Mouse (Mus musculus): ENCODE measurements at regions not wholly inside any gene's neighbourhood (a gene's known extent, or its start where the extent isn't known, plus 50 kb on each side); places are given as distances from the start of the nearest gene placed in this dataset.

GRCm38 (mm10) chr4:153220485-153220884 is 262.1 kb downstream of the Ajap1 start:
- Histone ChIP-seq H3K9me3 (ENCODE audit: control insufficient read depth, low read depth, low read length) (no peaks in the 10 kb centered on the region), H3K4me2 (replicated peaks; ENCODE audit: low read depth, low read length) (no peak overlapping the region), H3K9ac (replicated peaks; ENCODE audit: low read depth, low read length) (no peak overlapping the region), H3K27ac (ENCODE audit: low read length) (no peak overlapping the region), H3K4me3 (ENCODE audit: low read depth, low read length) (no peak overlapping the region), H3K27me3 (ENCODE audit: control insufficient read depth, insufficient read depth, low read length) (no peaks in the 10 kb centered on the region), H3K36me3 (ENCODE audit: control insufficient read depth, insufficient read depth, low read length) (no peaks in the 10 kb centered on the region), H3K4me1 (ENCODE audit: control insufficient read depth, insufficient read depth, low read length) (peaks cover 12% of the 10 kb centered on the region; the same call in 1 of the 2 replicates)
- no peak for ATAC-seq (ENCODE audit: insufficient number of reproducible peaks, insufficient read depth, low FRiP score, low read depth)
- 19% methylated on average over 5 of the region's 6 CpGs for WGBS

DNA sequence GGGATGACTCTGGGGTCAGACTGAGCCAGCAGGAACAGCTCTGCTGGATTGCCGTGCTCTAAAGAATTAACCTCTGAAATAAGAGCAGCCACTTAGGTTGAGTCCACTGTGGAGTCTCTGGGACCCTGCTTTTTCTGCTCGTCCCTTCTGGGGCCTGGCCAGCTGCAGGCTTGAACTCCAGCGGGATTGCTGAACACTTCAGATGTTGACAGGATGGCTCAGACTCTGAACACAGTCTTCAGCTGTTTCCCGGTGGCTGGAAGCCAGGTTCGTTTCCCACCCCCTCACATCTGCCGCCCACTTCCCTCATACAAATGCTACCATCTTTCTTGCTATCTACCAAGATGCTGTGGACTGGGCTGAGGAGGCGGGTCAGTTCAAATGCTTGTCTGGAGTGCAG is 262.5 kb downstream of the Ajap1 start:
- Histone ChIP-seq H3K36me3 (ENCODE audit: control insufficient read depth, insufficient read depth, low read length) (no peaks in the 10 kb centered on the region), H3K9ac (replicated peaks; ENCODE audit: low read depth, low read length) (no peak overlapping the region), H3K27ac (ENCODE audit: low read length) (no peak overlapping the region), H3K4me2 (replicated peaks; ENCODE audit: low read depth, low read length) (no peak overlapping the region), H3K27me3 (ENCODE audit: control insufficient read depth, insufficient read depth, low read length) (no peaks in the 10 kb centered on the region), H3K4me1 (ENCODE audit: control insufficient read depth, insufficient read depth, low read length) (peaks cover 12% of the 10 kb centered on the region; the same call in 1 of the 2 replicates), H3K4me3 (ENCODE audit: low read depth, low read length) (no peak overlapping the region), H3K9me3 (ENCODE audit: control insufficient read depth, low read depth, low read length) (no peaks in the 10 kb centered on the region)
- 9% methylated on average over 7 of the region's 7 CpGs for WGBS
- peak; percentile 66; the same call in 1 of the 2 replicates for ATAC-seq (ENCODE audit: insufficient number of reproducible peaks, insufficient read depth, low FRiP score, low read depth)

DNA sequence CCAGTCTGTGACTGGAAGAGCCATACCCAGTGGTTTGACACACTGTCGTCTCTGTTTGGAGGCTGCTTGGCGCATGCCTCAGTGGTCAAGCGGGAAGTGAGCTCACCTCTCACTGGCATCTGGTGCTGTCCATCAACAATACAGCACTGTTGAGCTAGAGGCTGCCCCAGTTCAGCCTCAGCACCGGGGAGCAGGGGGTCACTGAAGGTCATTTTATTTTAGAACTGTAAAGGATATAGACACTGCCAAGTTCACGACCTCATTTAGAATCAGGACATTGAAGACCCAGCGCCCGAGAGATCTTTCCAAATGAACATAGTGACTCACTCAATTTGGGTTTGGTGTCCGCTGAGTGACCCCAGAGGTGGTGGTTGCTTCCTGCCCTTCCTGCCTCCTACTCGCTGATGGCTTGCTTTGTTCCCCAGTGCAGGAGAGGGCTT is 265.1 kb downstream of the Ajap1 start:
- ATAC-seq (ENCODE audit: insufficient number of reproducible peaks, insufficient read depth, low FRiP score, low read depth): peak; percentile 4; the same call in 1 of the 2 replicates
- Histone ChIP-seq H3K4me1 (ENCODE audit: control insufficient read depth, insufficient read depth, low read length) (0 out of 2 replicates have a peak, but pooled peaks cover 4% of the 10 kb centered on the region), H3K9me3 (ENCODE audit: control insufficient read depth, low read depth, low read length) (no peaks in the 10 kb centered on the region), H3K4me2 (replicated peaks; ENCODE audit: low read depth, low read length) (no peak overlapping the region), H3K4me3 (ENCODE audit: low read depth, low read length) (no peak overlapping the region), H3K9ac (replicated peaks; ENCODE audit: low read depth, low read length) (no peak overlapping the region), H3K27ac (ENCODE audit: low read length) (no peak overlapping the region), H3K36me3 (ENCODE audit: control insufficient read depth, insufficient read depth, low read length) (no peaks in the 10 kb centered on the region), H3K27me3 (ENCODE audit: control insufficient read depth, insufficient read depth, low read length) (no peaks in the 10 kb centered on the region)
- WGBS: 65% methylated on average over 9 of the region's 9 CpGs

DNA sequence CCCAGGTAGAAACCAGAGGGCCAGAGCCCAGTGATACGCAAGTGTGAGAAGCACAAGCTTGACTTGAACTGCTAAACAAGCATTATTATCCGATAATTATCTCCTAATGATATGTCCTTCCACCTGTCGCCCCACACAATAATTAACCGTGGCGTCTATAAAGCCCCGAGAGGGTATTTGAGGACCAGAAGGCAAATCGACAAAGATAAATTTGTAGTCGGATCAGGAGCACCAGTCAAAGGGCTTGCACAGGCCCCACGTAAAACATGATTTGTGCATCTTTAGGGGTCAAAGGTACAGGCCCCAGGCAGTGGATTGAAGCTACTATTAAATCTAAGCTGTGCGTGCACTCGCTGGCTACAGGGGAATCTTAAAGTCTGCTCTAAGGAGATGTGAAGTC is 270.5 kb downstream of the Ajap1 start:
- Histone ChIP-seq H3K4me1 (ENCODE audit: control insufficient read depth, insufficient read depth, low read length) (no peaks in the 10 kb centered on the region), H3K4me3 (ENCODE audit: low read depth, low read length) (no peak overlapping the region), H3K9me3 (ENCODE audit: control insufficient read depth, low read depth, low read length) (no peaks in the 10 kb centered on the region), H3K4me2 (replicated peaks; ENCODE audit: low read depth, low read length) (no peak overlapping the region), H3K9ac (replicated peaks; ENCODE audit: low read depth, low read length) (no peak overlapping the region), H3K27ac (ENCODE audit: low read length) (no peak overlapping the region), H3K36me3 (ENCODE audit: control insufficient read depth, insufficient read depth, low read length) (no peaks in the 10 kb centered on the region), H3K27me3 (ENCODE audit: control insufficient read depth, insufficient read depth, low read length) (no peaks in the 10 kb centered on the region)
- WGBS: 52% methylated on average over 11 of the region's 11 CpGs
- ATAC-seq (ENCODE audit: insufficient number of reproducible peaks, insufficient read depth, low FRiP score, low read depth): no peak

DNA sequence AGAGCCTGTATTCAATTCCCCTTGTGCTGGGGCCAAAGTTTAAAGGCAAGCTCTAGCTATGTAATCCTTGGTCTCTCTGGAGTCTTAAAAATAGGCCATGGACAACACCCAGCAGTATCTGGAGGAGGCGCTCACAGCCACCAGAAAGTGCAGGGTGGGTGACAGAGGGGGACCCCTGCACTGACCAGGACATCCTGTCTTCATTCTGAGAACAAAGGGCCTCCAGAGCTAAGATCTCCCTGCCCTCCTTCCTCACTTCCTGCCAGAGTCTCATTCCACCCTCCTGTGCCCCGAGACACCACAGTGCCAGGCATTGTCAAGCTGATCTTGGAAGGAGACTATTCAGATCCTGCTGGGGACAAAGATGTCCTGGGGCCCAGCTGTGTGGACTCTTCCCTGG is 273.8 kb downstream of the Ajap1 start:
- Histone ChIP-seq H3K36me3 (ENCODE audit: control insufficient read depth, insufficient read depth, low read length) (no peaks in the 10 kb centered on the region), H3K9me3 (ENCODE audit: control insufficient read depth, low read depth, low read length) (no peaks in the 10 kb centered on the region), H3K27ac (ENCODE audit: low read length) (no peak overlapping the region), H3K4me3 (ENCODE audit: low read depth, low read length) (no peak overlapping the region), H3K9ac (replicated peaks; ENCODE audit: low read depth, low read length) (no peak overlapping the region), H3K27me3 (ENCODE audit: control insufficient read depth, insufficient read depth, low read length) (no peaks in the 10 kb centered on the region), H3K4me1 (ENCODE audit: control insufficient read depth, insufficient read depth, low read length) (no peaks in the 10 kb centered on the region), H3K4me2 (replicated peaks; ENCODE audit: low read depth, low read length) (no peak overlapping the region)
- 57% methylated on average over 2 of the region's 2 CpGs for WGBS
- no peak for ATAC-seq (ENCODE audit: insufficient number of reproducible peaks, insufficient read depth, low FRiP score, low read depth)

DNA sequence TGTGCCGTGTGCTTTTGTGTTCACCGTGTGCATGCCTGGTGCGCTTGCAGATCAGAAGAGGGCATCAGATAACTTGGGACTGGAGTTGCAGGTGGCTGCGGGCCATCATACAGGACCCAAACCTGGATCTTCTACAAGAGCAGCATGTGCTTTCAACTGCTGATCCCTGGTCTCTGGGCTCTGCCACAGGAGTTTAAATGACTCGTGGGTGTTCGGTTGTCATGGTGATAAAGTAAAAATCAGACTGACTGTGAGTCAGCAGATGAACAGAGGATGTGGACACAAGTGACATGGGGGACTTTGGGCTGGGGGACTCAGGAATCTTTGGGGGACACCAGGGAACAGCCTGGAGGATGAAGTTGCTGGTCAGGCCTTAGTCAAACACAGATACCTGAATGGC is 274.4 kb downstream of the Ajap1 start:
- Histone ChIP-seq H3K4me3 (ENCODE audit: low read depth, low read length) (no peak overlapping the region), H3K36me3 (ENCODE audit: control insufficient read depth, insufficient read depth, low read length) (no peaks in the 10 kb centered on the region), H3K4me2 (replicated peaks; ENCODE audit: low read depth, low read length) (no peak overlapping the region), H3K9me3 (ENCODE audit: control insufficient read depth, low read depth, low read length) (no peaks in the 10 kb centered on the region), H3K9ac (replicated peaks; ENCODE audit: low read depth, low read length) (no peak overlapping the region), H3K4me1 (ENCODE audit: control insufficient read depth, insufficient read depth, low read length) (no peaks in the 10 kb centered on the region), H3K27ac (ENCODE audit: low read length) (no peak overlapping the region), H3K27me3 (ENCODE audit: control insufficient read depth, insufficient read depth, low read length) (no peaks in the 10 kb centered on the region)
- 61% methylated on average over 6 of the region's 6 CpGs for WGBS
- no peak for ATAC-seq (ENCODE audit: insufficient number of reproducible peaks, insufficient read depth, low FRiP score, low read depth)

- no peak overlapping the region for H3K9ac ChIP-seq (replicated peaks; ENCODE audit: low read depth, low read length)
- H3K36me3 ChIP-seq (ENCODE audit: control insufficient read depth, insufficient read depth, low read length): no peaks in the 10 kb centered on the region
- H3K4me1 ChIP-seq (ENCODE audit: control insufficient read depth, insufficient read depth, low read length): no peaks in the 10 kb centered on the region
- no peak overlapping the region for H3K4me2 ChIP-seq (replicated peaks; ENCODE audit: low read depth, low read length)
- no peaks in the 10 kb centered on the region for H3K9me3 ChIP-seq (ENCODE audit: control insufficient read depth, low read depth, low read length)
- no peaks in the 10 kb centered on the region for H3K27me3 ChIP-seq (ENCODE audit: control insufficient read depth, insufficient read depth, low read length)
- no peak overlapping the region for H3K4me3 ChIP-seq (ENCODE audit: low read depth, low read length)
- 31% methylated on average over 11 of the region's 11 CpGs for WGBS
- no peak for ATAC-seq (ENCODE audit: insufficient number of reproducible peaks, insufficient read depth, low FRiP score, low read depth)
- H3K27ac ChIP-seq (ENCODE audit: low read length): no peak overlapping the region
These were observed 275.0 kb downstream of the Ajap1 start for GRCm38 (mm10) chr4:153207578-153208102.

DNA sequence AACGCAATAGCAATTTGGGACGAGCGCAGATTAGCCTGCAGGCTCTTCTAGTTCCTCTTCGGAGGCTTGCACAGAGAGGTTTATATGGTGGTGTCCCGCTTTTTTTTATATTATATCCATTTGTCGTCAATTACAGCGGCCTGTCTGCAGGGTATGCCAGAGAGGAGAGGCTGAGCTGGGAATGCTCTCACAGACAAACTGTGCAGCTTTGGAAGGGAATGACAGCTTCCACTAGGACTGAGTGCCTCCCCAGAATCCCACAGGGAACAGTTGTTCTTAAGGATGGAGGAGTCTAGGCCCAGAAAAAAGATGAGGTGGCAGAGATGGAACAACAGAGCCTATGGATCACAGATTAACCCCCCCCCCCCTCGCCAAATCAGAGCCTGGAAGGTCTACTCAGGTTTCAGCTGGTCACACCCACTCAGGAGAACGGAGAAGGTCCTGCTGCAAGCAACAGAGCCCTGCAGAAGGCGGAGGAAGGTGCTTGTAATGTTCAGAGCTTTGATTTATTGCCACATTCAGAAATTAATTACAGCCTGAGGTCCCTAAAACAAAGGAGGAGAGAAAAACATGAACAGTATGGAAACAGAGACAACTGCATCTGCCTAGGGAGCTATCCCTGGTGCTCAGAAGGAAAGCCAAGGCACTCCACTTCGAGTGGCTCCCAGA is 275.7 kb downstream of the Ajap1 start:
- H3K27ac ChIP-seq (ENCODE audit: low read length): no peak overlapping the region
- no peaks in the 10 kb centered on the region for H3K36me3 ChIP-seq (ENCODE audit: control insufficient read depth, insufficient read depth, low read length)
- no peaks in the 10 kb centered on the region for H3K9me3 ChIP-seq (ENCODE audit: control insufficient read depth, low read depth, low read length)
- no peak overlapping the region for H3K4me3 ChIP-seq (ENCODE audit: low read depth, low read length)
- H3K4me2 ChIP-seq (replicated peaks; ENCODE audit: low read depth, low read length): no peak overlapping the region
- no peak for ATAC-seq (ENCODE audit: insufficient number of reproducible peaks, insufficient read depth, low FRiP score, low read depth)
- H3K9ac ChIP-seq (replicated peaks; ENCODE audit: low read depth, low read length): no peak overlapping the region
- WGBS: 46% methylated on average over 11 of the region's 11 CpGs
- no peaks in the 10 kb centered on the region for H3K27me3 ChIP-seq (ENCODE audit: control insufficient read depth, insufficient read depth, low read length)
- no peaks in the 10 kb centered on the region for H3K4me1 ChIP-seq (ENCODE audit: control insufficient read depth, insufficient read depth, low read length)

GRCm38 (mm10) chr4:153204764-153205163 is 277.8 kb downstream of the Ajap1 start:
- Histone ChIP-seq H3K27ac (ENCODE audit: low read length) (no peak overlapping the region), H3K4me1 (ENCODE audit: control insufficient read depth, insufficient read depth, low read length) (no peaks in the 10 kb centered on the region), H3K9ac (replicated peaks; ENCODE audit: low read depth, low read length) (no peak overlapping the region), H3K4me3 (ENCODE audit: low read depth, low read length) (no peak overlapping the region), H3K36me3 (ENCODE audit: control insufficient read depth, insufficient read depth, low read length) (no peaks in the 10 kb centered on the region), H3K4me2 (replicated peaks; ENCODE audit: low read depth, low read length) (no peak overlapping the region), H3K9me3 (ENCODE audit: control insufficient read depth, low read depth, low read length) (no peaks in the 10 kb centered on the region), H3K27me3 (ENCODE audit: control insufficient read depth, insufficient read depth, low read length) (no peaks in the 10 kb centered on the region)
- ATAC-seq (ENCODE audit: insufficient number of reproducible peaks, insufficient read depth, low FRiP score, low read depth): no peak
- 31% methylated on average over 7 of the region's 7 CpGs for WGBS
